Mouse (Mus musculus): ENCODE results near the gene Acsl5. TPM values are rescaled to one million over a fixed set of nuclear protein-coding genes. Genes with fewer than 3 reads are reported as not detected.

Gene Acsl5
- 34.3 TPM for total RNA-seq (2023)

GRCm38 (mm10) chr19:55251383-55252124, at the start of gene Acsl5:
Gene Acsl5, plus strand, starts transcription at chr19:55251938.

GRCm38 (mm10) chr19:55241186-55241645, 10.5 kb upstream of the Acsl5 start, which contains the start of gene Gucy2g:
Gene Gucy2g, minus strand, starts transcription at chr19:55241236.

GRCm38 (mm10) chr19:55315452-55316108, 63.8 kb downstream of the Acsl5 start, which contains the start of gene Zdhhc6:
Gene Zdhhc6, minus strand, starts transcription at chr19:55316032.

DNA sequence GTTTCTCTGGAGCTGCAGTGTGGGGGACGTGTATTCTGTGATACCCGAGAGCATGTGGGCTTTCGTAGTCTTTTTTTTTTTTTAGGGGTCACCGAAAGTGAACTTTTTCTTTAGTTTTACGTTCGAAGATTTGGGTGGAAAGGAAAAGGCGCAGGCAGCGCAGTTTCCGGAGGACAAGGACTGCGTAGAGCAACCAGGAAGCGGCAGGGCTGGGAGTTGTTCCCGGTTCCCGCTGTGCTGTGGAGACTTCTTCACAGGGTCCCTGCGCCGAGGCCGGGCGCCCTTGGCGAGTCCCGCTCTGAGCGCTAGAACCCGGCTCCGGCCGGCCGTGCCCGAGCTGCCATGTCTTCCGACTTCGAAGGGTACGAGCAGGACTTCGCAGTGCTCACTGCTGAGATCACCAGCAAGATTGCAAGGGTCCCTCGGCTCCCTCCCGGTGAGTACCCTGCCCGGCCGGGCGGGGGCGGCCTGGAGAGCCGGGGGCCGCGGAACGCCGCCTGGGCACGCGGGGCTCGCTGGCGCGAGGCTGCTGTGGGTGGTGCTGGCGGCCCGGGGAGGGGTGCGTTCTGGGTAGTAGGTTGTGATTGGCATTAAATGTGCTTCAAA, 64.5 kb downstream of the Acsl5 start, which contains the start of gene Vti1a:
Vti1a (plus strand) TSS at position 187 of the 606 bp plus-strand sequence.

Other genes starting within 250 kb of the Acsl5 start
- gene Gpam, start 124.7 kb upstream of the Acsl5 start, total RNA-seq (2023) = 6.4 TPM
- gene Tectb, start 71.2 kb upstream of the Acsl5 start, total RNA-seq (2023) = not detected
- not detected for gene Gucy2g, start 10.7 kb upstream of the Acsl5 start, total RNA-seq (2023)
- 27.7 TPM for gene Zdhhc6, start 64.1 kb downstream of the Acsl5 start, total RNA-seq (2023)
- 48.2 TPM for gene Vti1a, start 64.4 kb downstream of the Acsl5 start, total RNA-seq (2023)